Mouse (Mus musculus): ENCODE results near the gene Sec62.

GRCm38 (mm10) chr3:30812881-30813280, 20.2 kb downstream of the Sec62 start:
- TF ChIP-seq POLR2A (IDR thresholded peaks at IDR 0.05; ENCODE audit: borderline replicate concordance, extremely low read depth, low read depth, low read length) (no peak), CTCF (IDR thresholded peaks at IDR 0.05; ENCODE audit: insufficient read depth, low read length) (no peak)

All from lung, adult 2 months (tissue).